Mouse (Mus musculus) kidney, adult 8-10 months (tissue): Measurements from ENCODE around the gene Mup18.
"Not testable (repeated sequence)": the region's sequence is repeated elsewhere in the genome, so short reads cannot be mapped to it uniquely, and the experiment has no call there.

Experiments used
- DNase-seq, 2 experiments: peaks; one replicate each; pipeline ENCODE4 v3.0.0; 2022

Gene Mup18

DNA sequence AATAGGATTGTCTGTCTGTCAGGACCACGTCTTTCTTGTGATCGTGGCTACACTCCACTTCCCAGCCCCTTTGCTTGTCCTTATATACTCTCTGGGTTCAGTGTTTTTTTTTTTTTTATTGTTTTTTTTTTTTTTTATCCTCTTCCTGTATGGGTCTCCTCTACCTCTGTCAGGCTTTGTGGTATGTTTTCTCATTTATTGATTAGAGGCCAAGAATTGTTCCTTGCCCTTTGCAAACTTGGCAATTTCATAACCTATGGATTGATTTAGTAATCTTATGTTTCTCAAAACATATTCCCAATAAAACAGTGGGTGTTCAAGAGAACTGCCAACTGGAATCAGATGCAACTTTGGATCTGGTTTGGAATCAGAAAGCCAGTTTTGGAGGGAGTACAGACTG, at the start of gene Mup18:
Mup18 (minus strand) TSS at position 101 of the 400 bp plus-strand sequence.
- not testable (repeated sequence) for DNase-seq

GRCm38 (mm10) chr4:61714296-61714695, 40.4 kb upstream of the Mup18 start:
- peak; percentile 51 to 56 for DNase-seq
